Mouse (Mus musculus) intestine, embryonic 14.5 days (tissue): Measurements from ENCODE around the gene Mllt3. TPM values are rescaled to one million over a fixed set of nuclear protein-coding genes. Genes with fewer than 3 reads are reported as not detected.

Experiments used
- ATAC-seq: fragments of 200-750 bp; cut with Nextera tagmentation; replicated peaks from 2 replicates; pipeline ENCODE4 v1.8.0; 2017; ENCODE audit warnings: low read depth, moderate number of reproducible peaks, moderate TSS enrichment, moderate library complexity; ENCODE audit not compliant: low FRiP score, low TSS enrichment
- DNase-seq: peaks from one replicate; pipeline ENCODE4 v3.0.0-alpha.2; 2018; ENCODE audit warnings: low spot score
- H3K27ac ChIP-seq: fragments of 300-500 bp; sonication (generic); 2 replicates; pipeline ENCODE4 v1.5.1; 2014; ENCODE audit warnings: low read depth, mild to moderate bottlenecking, control low read depth
- H3K27me3 ChIP-seq: fragments of 300-500 bp; sonication (generic); replicated peaks from 2 replicates; pipeline ENCODE4 v1.6.1; 2014; ENCODE audit warnings: low read length, control low read depth; ENCODE audit not compliant: control insufficient read depth, insufficient read depth
- H3K36me3 ChIP-seq: fragments of 300-500 bp; sonication (generic); 2 replicates; pipeline ENCODE4 v1.6.1; 2014; ENCODE audit warnings: low read length, control low read depth; ENCODE audit not compliant: control insufficient read depth, insufficient read depth
- H3K4me1 ChIP-seq: fragments of 300-500 bp; sonication (generic); replicated peaks from 2 replicates; pipeline ENCODE4 v1.6.1; 2014; ENCODE audit warnings: low read length, control low read depth, mixed read lengths; ENCODE audit not compliant: control insufficient read depth, insufficient read depth
- H3K4me2 ChIP-seq: fragments of 300-500 bp; sonication (generic); 2 replicates; pipeline ENCODE4 v1.6.1; 2014; ENCODE audit warnings: low read length
- H3K4me3 ChIP-seq: fragments of 300-500 bp; sonication (generic); 2 replicates; pipeline ENCODE4 v1.5.1; 2014; ENCODE audit warnings: low read depth, low read length, control low read depth, mixed read lengths
- H3K9ac ChIP-seq: fragments of 300-500 bp; sonication (generic); 2 replicates; pipeline ENCODE4 v1.6.1; 2014; ENCODE audit warnings: mild to moderate bottlenecking, low read length
- H3K9me3 ChIP-seq: fragments of 300-500 bp; sonication (generic); 2 replicates; pipeline ENCODE4 v1.6.1; 2016; ENCODE audit warnings: low read length, control low read depth; ENCODE audit not compliant: control insufficient read depth
- WGBS: fragments of 180-500 bp; shearing (Covaris S2); extraction: QIAGEN DNeasy Blood & Tissue Kit; methylation state at CpG from one replicate; pipeline ENCODE4 v1.1.7; 2014; 5-methylcytosine and 5-hydroxymethylcytosine counted together
- polyA plus RNA-seq: library from polyadenylated mRNA; unstranded; fragments of >200 nt; fragmentation: Nextera tagmentation; extraction: Ambion mirVana; gene quantifications from 2 replicates; pipeline ENCODE4 v1.2.1, GENCODE M21; 2014

Gene Mllt3
- polyA plus RNA-seq, 1 experiment from 2014 or later, result 31.5 TPM

GRCm38 (mm10) chr4:87930356-87931245, 102.6 kb downstream of the Mllt3 start:
- peaks cover 14% of the 10 kb centered on the region for H3K4me1 ChIP-seq
- no peaks in the 10 kb centered on the region for H3K27me3 ChIP-seq
- no peak for DNase-seq
- H3K4me2 ChIP-seq, result no peak overlapping the region
- 81% methylated on average over 8 of the region's 8 CpGs for WGBS
- no peak for ATAC-seq
- no peak overlapping the region for H3K9ac ChIP-seq
- H3K27ac ChIP-seq, result no peak overlapping the region
- no peaks in the 10 kb centered on the region for H3K36me3 ChIP-seq
- no peaks in the 10 kb centered on the region for H3K9me3 ChIP-seq
- H3K4me3 ChIP-seq, result no peak overlapping the region

- WGBS, result 71% methylated on average over 3 of the region's 3 CpGs
- ATAC-seq, result no peak
These were observed 104.5 kb downstream of the Mllt3 start for GRCm38 (mm10) chr4:87928603-87929199.

DNA sequence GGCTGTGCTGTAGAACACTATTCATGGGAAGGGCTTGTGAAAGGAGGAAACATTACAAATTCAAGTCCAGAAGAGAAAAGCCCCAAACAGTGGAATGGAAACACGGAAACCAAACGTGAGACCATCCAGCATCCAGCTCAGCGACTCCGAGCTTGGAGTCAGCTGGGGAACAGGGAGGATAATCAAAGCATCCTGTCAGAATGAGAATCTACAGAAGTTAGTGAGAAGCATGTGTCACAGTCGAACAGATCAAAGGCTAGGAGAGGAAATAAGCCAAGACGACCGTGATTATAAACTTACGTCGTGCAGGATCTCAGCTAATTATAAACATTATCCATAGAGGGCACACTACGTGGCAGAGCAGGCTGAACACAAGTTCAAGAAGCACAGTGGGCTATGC, 105.8 kb downstream of the Mllt3 start:
- WGBS, result 37% methylated on average over 10 of the region's 10 CpGs
- Histone ChIP-seq H3K27me3 (no peaks in the 10 kb centered on the region), H3K4me1 (no peaks in the 10 kb centered on the region; the same call in 1 of the 2 replicates), H3K9ac (no peak overlapping the region), H3K36me3 (no peaks in the 10 kb centered on the region), H3K4me3 (no peak overlapping the region), H3K9me3 (no peaks in the 10 kb centered on the region), H3K27ac (peak overlapping the region; percentile 11; the same call in 1 of the 2 replicates), H3K4me2 (no peak overlapping the region)
- ATAC-seq (no peak), DNase-seq (no peak)

More at GRCm38 (mm10) chr4:87928603-87929199, 104.5 kb downstream of the Mllt3 start:
- peaks cover 5% of the 10 kb centered on the region for H3K4me1 ChIP-seq
- no peaks in the 10 kb centered on the region for H3K27me3 ChIP-seq
- no peak for DNase-seq
- no peak overlapping the region for H3K9ac ChIP-seq
- no peak overlapping the region for H3K27ac ChIP-seq
- H3K4me3 ChIP-seq, result no peak overlapping the region
- no peaks in the 10 kb centered on the region for H3K9me3 ChIP-seq
- no peak overlapping the region for H3K4me2 ChIP-seq
- no peaks in the 10 kb centered on the region for H3K36me3 ChIP-seq

DNA sequence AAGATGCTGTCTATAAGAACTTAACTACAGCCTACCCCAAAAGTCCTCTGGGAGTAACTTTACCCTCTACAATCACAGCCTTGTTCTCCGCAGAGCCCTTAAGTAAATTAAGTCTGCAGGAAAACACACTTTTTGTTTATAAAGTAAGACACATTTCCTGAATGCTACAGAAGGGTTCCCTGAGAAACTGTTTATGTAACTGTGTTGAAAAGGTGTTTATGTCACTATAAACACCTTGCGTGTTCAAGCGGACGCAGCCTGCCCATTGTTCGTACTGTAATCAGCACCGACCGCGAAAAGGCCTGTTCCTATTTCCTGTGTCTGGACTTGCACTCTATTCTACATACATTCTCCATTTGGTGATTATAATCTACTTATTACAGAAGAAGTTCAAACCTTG, 112.5 kb downstream of the Mllt3 start:
- no peak overlapping the region for H3K4me3 ChIP-seq
- peaks cover 4% of the 10 kb centered on the region; the same call in 1 of the 2 replicates for H3K4me1 ChIP-seq
- H3K36me3 ChIP-seq, result no peaks in the 10 kb centered on the region
- no peak overlapping the region for H3K4me2 ChIP-seq
- no peak for DNase-seq
- no peaks in the 10 kb centered on the region for H3K27me3 ChIP-seq
- H3K9ac ChIP-seq, result no peak overlapping the region
- ATAC-seq, result no peak
- 54% methylated on average over 8 of the region's 8 CpGs for WGBS
- H3K27ac ChIP-seq, result no peak overlapping the region
- no peaks in the 10 kb centered on the region for H3K9me3 ChIP-seq

DNA sequence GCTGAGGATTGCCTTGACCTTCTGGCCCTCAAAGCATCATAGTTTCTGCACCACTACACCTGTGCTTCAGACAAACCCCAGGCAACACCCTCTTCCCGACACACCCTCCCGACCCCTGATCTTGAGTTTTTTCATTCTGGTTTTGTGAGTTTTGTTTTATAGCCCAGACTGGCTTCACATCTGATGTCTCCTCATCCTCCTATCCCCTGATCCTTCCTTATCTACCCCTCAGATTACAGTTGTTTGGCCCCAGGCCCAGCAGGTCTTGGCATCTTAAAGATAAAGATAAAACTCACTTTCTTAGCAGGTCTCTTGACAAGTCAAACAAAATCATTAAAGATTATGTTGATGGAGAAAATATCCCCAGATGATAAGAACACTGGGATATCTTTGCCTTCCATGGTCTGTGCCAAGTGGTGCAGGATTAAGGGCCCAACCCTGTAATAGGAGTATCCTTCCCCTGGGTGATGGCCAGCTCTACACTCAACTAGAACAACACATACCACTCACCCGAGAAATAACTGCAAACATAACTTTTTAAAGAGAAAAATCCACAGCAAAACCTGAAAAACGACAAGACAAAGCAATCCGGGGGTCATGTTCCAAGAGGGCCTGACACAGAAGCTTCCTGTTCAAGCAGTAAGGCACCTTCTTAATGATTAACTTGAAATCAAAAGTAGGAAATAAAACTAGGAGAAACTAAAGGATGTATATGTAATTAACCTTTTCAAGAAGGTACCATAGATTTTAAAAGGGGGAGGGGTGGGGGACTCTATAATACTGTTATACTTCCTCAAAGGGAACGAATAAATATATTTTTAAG, 121.8 kb downstream of the Mllt3 start:
- H3K4me3 ChIP-seq, result no peak overlapping the region
- no peak overlapping the region for H3K4me2 ChIP-seq
- H3K27ac ChIP-seq, result no peak overlapping the region
- peaks cover 8% of the 10 kb centered on the region; the same call in 1 of the 2 replicates for H3K4me1 ChIP-seq
- no peaks in the 10 kb centered on the region for H3K9me3 ChIP-seq
- no peaks in the 10 kb centered on the region for H3K36me3 ChIP-seq
- ATAC-seq (peak; percentile 80), DNase-seq (no peak)
- no peaks in the 10 kb centered on the region for H3K27me3 ChIP-seq
- no peak overlapping the region for H3K9ac ChIP-seq
- 57% methylated on average over 6 of the region's 6 CpGs for WGBS

- WGBS, result 58% methylated on average over 6 of the region's 6 CpGs
- DNase-seq, result no peak
These were observed 127.9 kb downstream of the Mllt3 start for GRCm38 (mm10) chr4:87905149-87905771.

DNA sequence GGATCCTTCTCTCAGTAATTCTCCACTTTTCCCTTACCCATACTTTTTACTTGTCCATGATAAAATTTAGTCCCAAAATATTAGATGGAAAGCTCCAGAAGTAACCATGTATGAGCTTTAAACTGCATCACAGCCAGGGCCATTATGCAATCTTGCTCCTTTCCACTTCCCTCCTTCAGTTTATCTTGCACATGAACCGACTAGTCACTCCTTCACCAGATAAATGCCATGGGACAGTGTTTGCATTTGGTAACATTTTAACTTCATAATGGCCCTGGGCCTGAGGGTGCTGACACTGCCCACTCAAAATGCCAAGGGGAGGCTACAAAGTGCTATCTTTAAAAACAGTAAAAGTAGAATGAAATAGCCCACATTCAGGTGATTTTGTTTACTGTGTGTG, 128.4 kb downstream of the Mllt3 start:
- WGBS, result 59% methylated on average over 1 of the region's 1 CpGs
- H3K9ac ChIP-seq, result no peak overlapping the region
- H3K9me3 ChIP-seq, result no peaks in the 10 kb centered on the region
- no peak overlapping the region for H3K4me2 ChIP-seq
- no peak for ATAC-seq
- no peaks in the 10 kb centered on the region for H3K27me3 ChIP-seq
- no peak overlapping the region for H3K4me3 ChIP-seq
- no peaks in the 10 kb centered on the region for H3K36me3 ChIP-seq
- no peaks in the 10 kb centered on the region for H3K4me1 ChIP-seq
- DNase-seq, result no peak
- no peak overlapping the region for H3K27ac ChIP-seq

More at GRCm38 (mm10) chr4:87905149-87905771, 127.9 kb downstream of the Mllt3 start:
- H3K4me1 ChIP-seq, result no peaks in the 10 kb centered on the region
- H3K27ac ChIP-seq, result no peak overlapping the region
- no peak overlapping the region for H3K4me2 ChIP-seq
- no peak overlapping the region for H3K9ac ChIP-seq
- no peaks in the 10 kb centered on the region for H3K36me3 ChIP-seq
- H3K9me3 ChIP-seq, result no peaks in the 10 kb centered on the region
- ATAC-seq, result no peak
- H3K4me3 ChIP-seq, result no peak overlapping the region
- H3K27me3 ChIP-seq, result no peaks in the 10 kb centered on the region

DNA sequence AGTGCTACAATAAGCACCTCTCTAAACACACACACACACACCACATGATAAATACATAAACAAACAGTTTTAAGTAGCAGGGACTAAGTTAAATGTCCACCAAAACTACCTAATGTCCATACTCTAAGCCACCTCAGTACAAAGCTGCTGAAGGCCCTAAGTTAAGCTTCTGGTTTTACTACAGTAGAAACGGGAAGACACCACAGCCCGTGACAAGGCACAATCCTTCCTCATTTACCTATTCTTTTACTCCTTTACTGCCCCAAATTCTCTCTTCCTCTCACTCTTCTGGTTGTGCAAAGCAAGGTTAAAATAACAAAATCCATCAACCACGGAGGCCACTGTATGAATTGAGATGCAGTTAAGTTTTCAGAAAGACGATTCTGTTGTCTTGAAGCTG, 130.6 kb downstream of the Mllt3 start:
- H3K36me3 ChIP-seq, result no peaks in the 10 kb centered on the region
- no peak overlapping the region for H3K27ac ChIP-seq
- DNase-seq (no peak), ATAC-seq (no peak)
- H3K4me3 ChIP-seq, result no peak overlapping the region
- no peak overlapping the region for H3K4me2 ChIP-seq
- H3K4me1 ChIP-seq, result 0 out of 2 replicates have a peak, but pooled peaks cover 5% of the 10 kb centered on the region
- no peaks in the 10 kb centered on the region for H3K27me3 ChIP-seq
- no peaks in the 10 kb centered on the region for H3K9me3 ChIP-seq
- 80% methylated on average over 4 of the region's 4 CpGs for WGBS
- H3K9ac ChIP-seq, result no peak overlapping the region
